Mouse (Mus musculus): ENCODE results near the gene Fignl2. TPM values are rescaled to one million over a fixed set of nuclear protein-coding genes. Genes with fewer than 3 reads are reported as not detected.

Fignl2 gene
- polyA plus RNA-seq, 2 experiments, result 0.28 to 1.0 TPM

DNA sequence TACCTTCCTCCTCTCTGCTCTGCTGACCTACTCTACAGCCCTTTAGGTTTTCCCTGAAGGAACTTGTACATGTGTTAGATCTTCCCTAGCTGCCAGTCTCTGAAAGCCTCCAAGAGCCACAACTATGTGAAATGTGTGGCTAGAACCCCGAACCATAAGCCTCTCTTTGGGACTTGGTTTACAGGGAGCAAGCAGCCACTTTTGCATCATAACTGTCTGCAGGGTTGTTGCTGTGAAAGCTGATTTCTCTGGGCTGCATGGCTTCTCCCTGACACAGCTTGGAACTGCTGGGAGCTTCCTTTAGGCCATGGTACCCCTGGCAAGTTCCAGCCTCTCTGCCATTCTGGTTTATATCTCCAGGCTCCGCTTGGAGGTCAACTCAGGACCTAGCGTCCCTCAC is 75.9 kb downstream of the Fignl2 start:
- Histone ChIP-seq H3K4me3 (ENCODE audit: insufficient read depth in 1 of 2, low read depth in 2 of 2, low read length in 2 of 2) (no peak overlapping the region), H3K27me3 (ENCODE audit: control insufficient read depth, insufficient read depth, low read length) (no peaks in the 10 kb centered on the region), H3K4me2 (ENCODE audit: low read depth) (no peak overlapping the region), H3K4me1 (replicated peaks; ENCODE audit: control insufficient read depth in 2 of 2, insufficient read depth in 2 of 2, low read length in 1 of 2) (no peaks in the 10 kb centered on the region), H3K27ac (no peak overlapping the region), H3K9ac (replicated peaks) (no peak overlapping the region), H3K36me3 (replicated peaks; ENCODE audit: control insufficient read depth, insufficient read depth, low read depth) (no peaks in the 10 kb centered on the region), H3K9me3 (ENCODE audit: control insufficient read depth, low read length) (no peaks in the 10 kb centered on the region)
- DNase-seq (ENCODE audit: low read depth in 3 of 3, low spot score in 3 of 3) (no peak), ATAC-seq (ENCODE audit: insufficient read depth) (no peak)
- TF ChIP-seq EP300 (IDR thresholded peaks at IDR 0.05; ENCODE audit: low read depth) (no peak), CTCF (IDR thresholded peaks at IDR 0.05; ENCODE audit: low read depth) (no peak)
- WGBS (ENCODE audit: insufficient replicate concordance), result 70% methylated on average over 3 of the region's 3 CpGs

DNA sequence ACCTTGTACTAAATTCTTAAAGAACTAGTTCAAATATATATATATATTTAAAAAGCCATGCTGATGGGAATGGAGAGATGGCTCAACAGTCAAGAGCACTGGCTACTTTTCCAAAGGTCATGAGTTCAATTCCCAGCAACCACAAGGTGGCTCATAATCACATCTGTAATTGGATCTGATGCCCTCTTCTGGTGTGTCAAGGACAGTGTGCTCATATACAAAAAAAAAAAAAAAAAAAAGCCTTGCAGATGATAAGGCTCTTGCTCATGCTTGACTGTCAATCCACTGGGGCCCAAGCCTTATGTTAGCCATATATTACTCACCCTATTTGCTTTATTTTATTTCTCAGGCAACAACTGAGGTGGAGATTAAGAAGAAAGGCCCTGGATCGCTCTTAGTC is 76.7 kb downstream of the Fignl2 start:
- Histone ChIP-seq H3K4me2 (ENCODE audit: low read depth) (no peak overlapping the region), H3K9me3 (ENCODE audit: control insufficient read depth, low read length) (no peaks in the 10 kb centered on the region), H3K36me3 (replicated peaks; ENCODE audit: control insufficient read depth, insufficient read depth, low read depth) (no peaks in the 10 kb centered on the region), H3K9ac (replicated peaks) (no peak overlapping the region), H3K27me3 (ENCODE audit: control insufficient read depth, insufficient read depth, low read length) (no peaks in the 10 kb centered on the region), H3K4me1 (replicated peaks; ENCODE audit: control insufficient read depth in 2 of 2, insufficient read depth in 2 of 2, low read length in 1 of 2) (no peaks in the 10 kb centered on the region), H3K4me3 (ENCODE audit: insufficient read depth in 1 of 2, low read depth in 2 of 2, low read length in 2 of 2) (no peak overlapping the region), H3K27ac (no peak overlapping the region)
- WGBS (ENCODE audit: insufficient replicate concordance), result 78% methylated on average over 1 of the region's 1 CpGs
- DNase-seq (ENCODE audit: low read depth in 3 of 3, low spot score in 3 of 3) (no peak), ATAC-seq (ENCODE audit: insufficient read depth) (no peak)
- TF ChIP-seq CTCF (IDR thresholded peaks at IDR 0.05; ENCODE audit: low read depth), result no peak
- no peak for TF ChIP-seq EP300 (IDR thresholded peaks at IDR 0.05; ENCODE audit: low read depth)

Other genes with a start within 250 kb of the Fignl2 start
- gene Scn8a, start 208.7 kb downstream of the Fignl2 start, polyA plus RNA-seq (2012; rRNA removed), result 0.13 and 0.21 TPM in 2 replicates
- 0.41 TPM in 1 of 2 replicates, not detected in the other for gene Scn8a, start 208.7 kb downstream of the Fignl2 start, polyA plus RNA-seq (2014; fragmentation: Nextera tagmentation; extraction: Ambion mirVana)
- gene Gm47841, start 31.2 kb downstream of the Fignl2 start, polyA plus RNA-seq (2012; rRNA removed), result not detected in 2 replicates
- not detected in 2 replicates for gene Gm47841, start 31.2 kb downstream of the Fignl2 start, polyA plus RNA-seq (2014; fragmentation: Nextera tagmentation; extraction: Ambion mirVana)
- not detected in 2 replicates for gene Ankrd33, start 37.2 kb upstream of the Fignl2 start, polyA plus RNA-seq (2012; rRNA removed)
- not detected in 2 replicates for gene Ankrd33, start 37.2 kb upstream of the Fignl2 start, polyA plus RNA-seq (2014; fragmentation: Nextera tagmentation; extraction: Ambion mirVana)
- gene Acvrl1, start 50.0 kb upstream of the Fignl2 start, polyA plus RNA-seq (2012; rRNA removed), result 1.1 TPM in 2 replicates
- gene Acvrl1, start 50.0 kb upstream of the Fignl2 start, polyA plus RNA-seq (2014; fragmentation: Nextera tagmentation; extraction: Ambion mirVana), result 0.71 and 1.3 TPM in 2 replicates
- 3.2 and 3.4 TPM in 2 replicates for gene Acvr1b, start 95.5 kb upstream of the Fignl2 start, polyA plus RNA-seq (2012; rRNA removed)
- 1.3 and 2.0 TPM in 2 replicates for gene Acvr1b, start 95.5 kb upstream of the Fignl2 start, polyA plus RNA-seq (2014; fragmentation: Nextera tagmentation; extraction: Ambion mirVana)
- gene Grasp, start 145.6 kb upstream of the Fignl2 start, polyA plus RNA-seq (2012; rRNA removed), result 0.50 and 0.73 TPM in 2 replicates
- gene Grasp, start 145.6 kb upstream of the Fignl2 start, polyA plus RNA-seq (2014; fragmentation: Nextera tagmentation; extraction: Ambion mirVana), result 0.13 and 0.27 TPM in 2 replicates
- 0.42 and 0.48 TPM in 2 replicates for gene Nr4a1, start 175.7 kb upstream of the Fignl2 start, polyA plus RNA-seq (2012; rRNA removed)
- 0.19 and 0.23 TPM in 2 replicates for gene Nr4a1, start 175.7 kb upstream of the Fignl2 start, polyA plus RNA-seq (2014; fragmentation: Nextera tagmentation; extraction: Ambion mirVana)
- gene Atg101, start 205.7 kb upstream of the Fignl2 start, polyA plus RNA-seq (2012; rRNA removed), result 13.1 and 17.2 TPM in 2 replicates
- gene Atg101, start 205.7 kb upstream of the Fignl2 start, polyA plus RNA-seq (2014; fragmentation: Nextera tagmentation; extraction: Ambion mirVana), result 21.3 and 23.7 TPM in 2 replicates
- 0.10 and 0.11 TPM in 2 replicates for gene 6030408B16Rik, start 214.6 kb upstream of the Fignl2 start, polyA plus RNA-seq (2012; rRNA removed)
- gene 6030408B16Rik, start 214.6 kb upstream of the Fignl2 start, polyA plus RNA-seq (2014; fragmentation: Nextera tagmentation; extraction: Ambion mirVana), result 0.18 and 0.35 TPM in 2 replicates

All from liver, embryonic 14.5 days (tissue).